Mouse (Mus musculus): Measurements from ENCODE around the gene Ces1d. TPM values are rescaled to one million over a fixed set of nuclear protein-coding genes. Genes with fewer than 3 reads are reported as not detected.
A peak's percentile ranks its signal among the peaks of the same experiment; 100 is the strongest.
"Not testable (repeated sequence)": the region's sequence is repeated elsewhere in the genome, so short reads cannot be mapped to it uniquely, and the experiment has no call there.

Gene Ces1d
- total RNA-seq (2021) = not detected

GRCm38 (mm10) chr8:93197685-93198525 is at the start of gene Ces1d:
Ces1d (minus strand) TSS chr8:93197838.
- DNase-seq (ENCODE audit: low spot score in 2 of 2) = no peak
- intact Hi-C loops (cut with DNase I) = no loop called here

- no peak for DNase-seq (ENCODE audit: low spot score in 2 of 2)
- intact Hi-C loops (cut with DNase I) = no loop called here
These were observed 48.4 kb upstream of the Ces1d start for GRCm38 (mm10) chr8:93246057-93246456.

GRCm38 (mm10) chr8:93239884-93240283 is 42.2 kb upstream of the Ces1d start:
- intact Hi-C loops (cut with DNase I) = no loop called here
- DNase-seq (ENCODE audit: low spot score in 2 of 2) = peak; percentile 6 to 66

GRCm38 (mm10) chr8:93235681-93236080 is 38.0 kb upstream of the Ces1d start:
- intact Hi-C loops (cut with DNase I) = no loop called here
- no peak for DNase-seq (ENCODE audit: low spot score in 2 of 2)

DNA sequence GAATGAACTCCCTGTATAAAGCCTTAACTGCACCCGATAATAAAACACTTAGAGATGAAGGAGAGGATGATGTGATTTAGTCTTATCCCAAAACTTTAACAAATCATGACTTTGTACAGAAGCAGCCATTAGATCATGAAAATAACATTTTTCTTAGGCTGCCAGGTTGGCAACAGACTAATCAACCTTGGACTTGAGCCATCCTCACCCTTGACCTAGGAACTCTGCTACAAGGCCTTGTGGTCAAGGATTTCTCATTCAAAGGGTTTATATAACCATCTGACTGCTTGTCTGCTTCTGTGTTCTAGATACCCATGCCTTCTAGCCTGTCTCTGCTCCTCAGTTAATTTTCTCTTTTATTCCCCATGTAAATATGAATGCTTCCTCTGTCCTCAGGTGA is 37.1 kb upstream of the Ces1d start:
- DNase-seq (ENCODE audit: low spot score in 2 of 2) = no peak
- intact Hi-C loops (cut with DNase I) = no loop called here

GRCm38 (mm10) chr8:93234068-93234467 is 36.4 kb upstream of the Ces1d start:
- DNase-seq (ENCODE audit: low spot score in 2 of 2) = no peak
- intact Hi-C loops (cut with DNase I) = no loop called here

DNA sequence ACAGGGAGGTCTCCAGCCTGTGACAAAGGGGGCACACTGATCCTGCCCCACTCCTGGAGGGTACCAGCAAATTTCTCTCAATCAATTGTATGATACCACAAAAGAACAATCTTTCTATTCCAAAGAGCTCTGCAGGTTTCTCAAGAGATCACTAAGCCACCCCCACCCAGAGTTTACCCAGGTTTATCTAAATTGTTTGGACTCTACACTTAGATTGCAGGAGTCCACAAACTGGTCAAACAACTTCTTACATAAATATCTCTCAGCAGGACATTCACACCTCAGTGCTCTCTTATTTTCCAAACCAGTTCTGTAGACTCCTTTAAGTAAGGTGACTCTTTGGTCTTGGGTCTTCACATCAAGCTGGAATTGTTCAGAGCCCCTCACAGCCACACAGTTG is 31.8 kb upstream of the Ces1d start, which contains the start of gene Ces1e:
Gene Ces1e, minus strand, starts transcription at position 174 of the 400 bp plus-strand sequence.
- intact Hi-C loops (cut with DNase I) = no loop called here
- DNase-seq (ENCODE audit: low spot score in 2 of 2) = no peak

- DNase-seq (ENCODE audit: low spot score in 2 of 2) = no peak
- intact Hi-C loops (cut with DNase I) = no loop called here
These were observed 31.2 kb upstream of the Ces1d start for GRCm38 (mm10) chr8:93228673-93229370.

DNA sequence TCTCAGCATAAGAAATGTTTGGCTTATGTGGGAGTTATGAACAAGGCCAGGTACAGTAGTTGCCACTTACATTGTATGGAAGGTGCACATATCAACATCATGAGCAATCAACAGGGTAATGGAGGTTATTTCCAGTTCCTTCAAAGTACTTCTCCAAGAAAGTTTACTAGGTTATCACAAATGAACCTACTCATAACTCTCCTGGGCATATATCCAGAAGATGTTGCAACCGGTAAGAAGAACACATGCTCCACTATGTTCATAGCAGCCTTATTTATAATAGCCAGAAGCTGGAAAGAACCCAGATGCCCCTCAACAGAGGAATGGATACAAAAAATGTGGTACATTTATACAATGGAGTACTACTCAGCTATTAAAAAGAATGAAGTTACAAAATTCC is 28.8 kb upstream of the Ces1d start:
- intact Hi-C loops (cut with DNase I); DNase-seq (ENCODE audit: low spot score in 2 of 2): not testable (repeated sequence)

DNA sequence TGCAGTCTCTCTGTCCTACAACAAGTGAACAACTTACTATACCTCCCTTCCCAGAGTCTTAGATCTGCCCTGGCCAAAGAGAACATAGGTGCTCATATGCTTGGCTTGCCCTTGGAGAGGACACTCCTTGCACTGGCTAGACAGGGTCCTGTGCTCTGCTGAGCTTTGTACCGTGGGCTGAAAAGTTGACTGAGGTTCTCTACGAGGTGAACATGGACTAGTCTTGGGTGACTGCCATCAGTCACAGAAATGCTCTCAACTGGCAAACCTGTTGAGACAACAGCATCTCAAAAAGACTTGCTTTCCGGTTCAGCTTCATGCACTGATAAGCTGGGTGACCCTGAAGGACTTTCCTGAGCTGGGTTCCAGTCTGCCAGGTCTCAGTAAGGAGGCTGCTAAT is 24.3 kb upstream of the Ces1d start:
- DNase-seq (ENCODE audit: low spot score in 2 of 2) = no peak
- intact Hi-C loops (cut with DNase I) = no loop called here

DNA sequence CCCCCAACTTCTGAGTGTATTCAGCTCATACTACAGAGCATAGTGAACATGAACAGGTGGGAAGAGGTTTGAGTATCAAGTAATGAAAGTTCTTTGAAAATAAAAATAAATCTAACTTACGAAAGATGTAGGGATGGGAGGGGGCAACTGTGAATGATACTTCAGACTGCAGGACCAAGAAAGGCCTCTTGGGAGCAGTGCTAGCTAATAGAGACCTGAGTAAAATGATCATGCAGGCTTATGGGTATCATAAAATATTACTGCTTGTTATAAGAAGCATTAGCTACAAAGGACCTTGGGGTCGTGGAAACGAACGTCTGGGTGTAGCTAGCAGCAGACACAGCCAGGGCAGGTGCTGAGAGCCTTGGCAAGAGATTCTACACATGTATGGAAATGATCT is 20.2 kb upstream of the Ces1d start:
- DNase-seq (ENCODE audit: low spot score in 2 of 2) = no peak
- intact Hi-C loops (cut with DNase I) = loop anchor here (2.0 kb wide), 1 partner anchor 181 kb away; no protein-coding TSS in a partner anchor

- DNase-seq (ENCODE audit: low spot score in 2 of 2) = no peak
- intact Hi-C loops (cut with DNase I) = no loop called here
These were observed 19.7 kb upstream of the Ces1d start for GRCm38 (mm10) chr8:93217375-93217774.

DNA sequence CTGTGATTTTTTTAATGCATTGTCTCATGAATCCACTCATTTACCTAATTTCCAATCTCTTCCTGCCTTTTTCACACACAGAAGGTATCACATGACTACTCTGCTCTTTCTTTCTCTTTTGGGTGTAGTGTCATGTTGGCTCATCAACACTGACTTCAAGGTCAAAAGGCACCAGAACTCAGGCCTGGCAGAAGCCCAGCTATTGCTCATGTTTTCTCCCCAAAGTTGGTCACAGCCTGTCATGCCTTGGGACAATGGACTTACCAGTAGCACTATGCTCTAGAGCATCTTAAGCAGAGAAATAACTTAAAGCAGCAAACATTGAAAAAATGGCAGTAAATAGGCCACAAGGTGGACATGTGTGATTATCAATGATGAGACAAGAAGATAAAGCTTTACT is 13.5 kb upstream of the Ces1d start:
- no peak for DNase-seq (ENCODE audit: low spot score in 2 of 2)
- intact Hi-C loops (cut with DNase I) = no loop called here

DNA sequence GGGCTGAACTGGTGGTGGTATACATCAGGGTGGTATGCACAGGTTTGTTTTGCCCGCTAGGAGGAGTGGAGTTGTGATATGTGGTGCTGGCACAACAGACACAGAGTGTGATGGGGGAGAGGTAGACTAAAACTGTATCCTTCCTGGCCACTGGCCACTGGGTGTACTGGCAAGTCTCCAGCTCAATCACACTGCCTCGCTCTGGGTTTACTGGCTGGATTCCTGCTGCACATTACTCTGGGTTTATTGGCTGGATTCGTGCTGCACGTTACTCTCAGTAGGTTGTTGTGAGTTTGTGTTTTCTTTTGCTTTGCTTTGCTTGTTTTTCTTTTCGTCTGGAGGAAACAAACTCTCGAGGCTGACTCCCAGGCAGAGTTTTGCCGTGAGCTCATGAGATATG is 1.5 kb upstream of the Ces1d start:
- DNase-seq (ENCODE audit: low spot score in 2 of 2); intact Hi-C loops (cut with DNase I): not testable (repeated sequence)

DNA sequence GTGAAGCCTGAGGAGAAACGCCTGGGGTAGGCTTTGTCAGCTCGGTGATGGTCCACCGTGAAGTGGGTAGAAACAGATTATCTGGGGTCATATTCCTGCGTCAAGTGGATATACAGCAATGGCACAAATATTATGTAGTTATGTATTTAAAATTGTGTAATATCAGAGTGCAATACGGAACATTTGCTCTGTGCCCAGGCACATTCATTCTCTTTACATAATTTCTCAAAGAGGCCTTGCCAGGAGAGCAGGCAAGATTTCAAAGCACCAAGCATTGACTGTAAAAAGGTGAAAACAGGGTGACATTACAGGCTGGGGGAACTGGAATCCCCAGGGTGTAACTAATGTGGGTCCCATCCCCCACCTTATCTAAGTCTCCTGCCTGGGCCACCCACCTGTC is 1.2 kb downstream of the Ces1d start:
- intact Hi-C loops (cut with DNase I) = no loop called here
- no peak for DNase-seq (ENCODE audit: low spot score in 2 of 2)

DNA sequence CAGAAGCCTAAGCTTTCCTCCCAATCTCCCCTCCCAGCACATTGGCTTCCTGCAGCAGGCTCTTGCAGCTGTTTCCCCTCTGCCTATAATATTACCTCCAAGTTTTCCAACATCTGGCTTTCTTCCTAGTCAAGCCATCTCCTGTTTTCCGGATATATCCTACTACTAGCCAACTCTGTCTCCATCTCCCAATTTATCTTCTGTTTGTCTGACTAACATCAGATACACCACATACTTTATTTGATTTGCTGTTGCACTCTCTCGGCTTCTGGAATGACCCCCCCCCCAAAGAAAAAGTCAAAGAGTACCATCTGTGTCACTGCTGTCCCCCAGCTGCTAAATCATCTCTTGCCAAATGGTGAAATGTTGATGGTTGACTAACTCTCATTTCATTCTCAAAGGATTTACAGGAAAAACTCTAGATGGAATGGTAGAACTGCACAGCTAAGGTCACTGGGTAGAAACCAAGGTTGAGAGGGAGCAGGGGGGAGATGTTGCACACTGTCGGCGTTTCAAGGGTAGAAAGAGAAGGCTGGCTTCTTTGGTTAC is 17.0 kb downstream of the Ces1d start:
- no peak for DNase-seq (ENCODE audit: low spot score in 2 of 2)
- intact Hi-C loops (cut with DNase I) = no loop called here

GRCm38 (mm10) chr8:93176593-93176992 is 21.0 kb downstream of the Ces1d start:
- DNase-seq (ENCODE audit: low spot score in 2 of 2) = no peak
- intact Hi-C loops (cut with DNase I) = no loop called here

DNA sequence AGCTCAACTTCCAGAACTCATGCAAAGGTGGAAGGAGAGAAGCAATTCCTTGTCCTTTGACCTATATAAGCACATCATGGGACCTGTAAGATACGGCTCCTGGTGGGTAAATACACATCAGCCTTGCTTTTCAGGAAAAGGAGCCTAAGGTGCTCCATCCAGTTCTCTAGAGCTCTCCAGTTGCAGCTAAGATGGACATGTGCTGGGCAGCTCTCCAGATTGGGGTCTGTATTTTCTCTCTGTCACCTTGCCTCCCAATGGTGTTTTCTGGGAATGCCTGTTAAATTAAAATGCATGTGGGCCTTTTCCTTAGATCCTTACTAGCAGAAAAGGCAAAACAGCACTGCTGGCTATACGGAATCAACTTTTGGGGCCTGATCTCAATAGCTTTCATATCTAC is 23.1 kb downstream of the Ces1d start:
- no peak for DNase-seq (ENCODE audit: low spot score in 2 of 2)
- intact Hi-C loops (cut with DNase I) = no loop called here

GRCm38 (mm10) chr8:93171846-93172590 is 25.6 kb downstream of the Ces1d start:
- DNase-seq (ENCODE audit: low spot score in 2 of 2) = no peak
- intact Hi-C loops (cut with DNase I) = no loop called here

- no peak for DNase-seq (ENCODE audit: low spot score in 2 of 2)
- intact Hi-C loops (cut with DNase I) = no loop called here
These were observed 34.3 kb downstream of the Ces1d start for GRCm38 (mm10) chr8:93163363-93163762.
